ENCODE assay signal across 8 mouse cellular contexts in the genomic region with DNA sequence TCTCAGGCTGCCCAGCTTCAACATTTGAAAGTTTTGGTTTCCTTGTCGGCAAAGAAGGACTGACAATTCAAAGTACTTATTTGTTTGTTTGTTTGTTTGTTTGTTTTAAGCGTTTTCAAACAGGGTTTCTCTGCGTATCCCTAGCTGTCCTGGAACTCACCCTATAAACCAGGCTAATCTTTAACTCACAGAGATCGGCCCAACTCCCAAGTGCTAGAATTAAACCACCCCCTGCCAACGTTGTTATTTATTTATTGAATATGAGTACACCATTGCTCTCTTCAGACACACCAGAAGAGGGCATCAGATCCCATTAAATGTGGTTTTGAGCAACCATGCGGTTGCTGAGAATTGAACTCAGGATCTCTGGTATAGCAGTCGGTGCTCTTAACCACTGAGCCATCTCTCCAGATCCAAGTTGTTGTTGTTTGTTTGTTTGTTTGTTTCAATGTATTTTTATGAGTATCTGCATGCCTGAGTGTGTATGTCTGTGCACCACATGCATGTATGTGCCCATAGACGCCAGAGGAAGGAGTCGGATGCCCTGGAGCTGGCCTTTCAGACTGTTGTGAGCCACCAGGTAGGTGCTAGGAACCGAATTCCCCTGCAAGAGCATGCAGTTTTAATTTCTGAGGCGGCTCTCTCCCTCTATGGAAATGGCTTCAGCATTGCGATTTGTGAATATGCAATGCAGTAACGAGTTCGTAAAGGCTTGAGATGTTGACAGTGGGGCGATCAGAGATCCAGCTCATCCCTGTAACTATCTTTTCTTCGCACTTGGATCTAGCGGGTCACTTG. TPM values are rescaled to one million over a fixed set of nuclear protein-coding genes. Genes with fewer than 3 reads are reported as not detected.
DNase-seq lines count a peak whose midpoint lies in the region; ATAC-seq and TF ChIP-seq lines count a peak whose summit lies in the region.

TSS of gene Anapc7 (plus strand) at position 423 of the 798 bp plus-strand sequence.

- no peak for TF ChIP-seq POLR2A in limb, embryonic 14.5 days (IDR thresholded peaks at IDR 0.05; ENCODE audit: borderline replicate concordance, extremely low read depth, insufficient read depth, insufficient read length)

- ATAC-seq in forebrain, embryonic 13.5 days: 0 out of 2 replicates have a peak, but pooled peaks have one; percentile 17
- ATAC-seq in hindbrain, embryonic 11.5 days (ENCODE audit: low FRiP score): peak; percentile 2; the same call in 1 of the 2 replicates
- ATAC-seq in limb, embryonic 14.5 days (ENCODE audit: low FRiP score, low read depth): 0 out of 2 replicates have a peak, but pooled peaks have one; percentile 8

- peak within 1 kb of the TSS; percentile 91 for H3K4me2 ChIP-seq in forebrain, embryonic 13.5 days
- H3K4me2 ChIP-seq in hindbrain, embryonic 11.5 days (replicated peaks; ENCODE audit: low read depth, low read length): peak within 1 kb of the TSS; percentile 81
- H3K4me2 ChIP-seq in limb, embryonic 14.5 days (replicated peaks; ENCODE audit: low read depth, low read length, severe bottlenecking): peak within 1 kb of the TSS; percentile 84

- H3K4me3 ChIP-seq in forebrain, embryonic 13.5 days: peak within 1 kb of the TSS; percentile 99
- peak within 1 kb of the TSS; percentile 99 for H3K4me3 ChIP-seq in hindbrain, embryonic 11.5 days (ENCODE audit: low read depth, low read length)
- H3K4me3 ChIP-seq in limb, embryonic 14.5 days (replicated peaks; ENCODE audit: low read length): peak within 1 kb of the TSS; percentile 98

- WGBS in forebrain, embryonic 13.5 days: 22% methylated on average over 17 of the region's 17 CpGs
- WGBS in hindbrain, embryonic 11.5 days: 26% methylated on average over 17 of the region's 17 CpGs
- whole genome bisulfite sequencing in limb, embryonic 14.5 days: 22% methylated on average over 17 of the region's 17 CpGs

- H3K9ac ChIP-seq in forebrain, embryonic 13.5 days: peak within 1 kb of the TSS; percentile 94
- peak within 1 kb of the TSS; percentile 94 for H3K9ac ChIP-seq in hindbrain, embryonic 11.5 days (ENCODE audit: low read depth, low read length)
- H3K9ac ChIP-seq in limb, embryonic 14.5 days (ENCODE audit: low read depth, low read length, severe bottlenecking): peak within 1 kb of the TSS; percentile 92

- DNase-seq in kidney, adult 8-10 months: peak; percentile 35 to 43
- no peak for DNase-seq in kidney, postnatal 4 days
- DNase-seq in MEL-GATA-1-ER (ENCODE audit: extremely low read depth, low read depth): peak; percentile 44
- DNase-seq in hindbrain, embryonic 11.5 days (ENCODE audit: low spot score): no peak
- no peak for DNase-seq in limb, embryonic 14.5 days (ENCODE audit: low spot score)
- DNase-seq in retina, adult 2 months (ENCODE audit: low read depth, low spot score): peak; percentile 9
- no peak for DNase-seq in MN1 (ENCODE audit: low spot score)

- 0 out of 2 replicates have a peak, but pooled peaks cover 3% of the 10 kb centered on the region for H3K36me3 ChIP-seq in forebrain, embryonic 13.5 days (ENCODE audit: poor library complexity, severe bottlenecking)
- H3K36me3 ChIP-seq in hindbrain, embryonic 11.5 days (ENCODE audit: control insufficient read depth, insufficient read depth, low read length): no peaks in the 10 kb centered on the region
- H3K36me3 ChIP-seq in limb, embryonic 14.5 days (ENCODE audit: control insufficient read depth, insufficient read depth, low read length): peaks cover 4% of the 10 kb centered on the region; the same call in 1 of the 2 replicates

- peak within 1 kb of the TSS; percentile 87 for H3K27ac ChIP-seq in forebrain, embryonic 13.5 days
- peak within 1 kb of the TSS; percentile 82 for H3K27ac ChIP-seq in hindbrain, embryonic 11.5 days (ENCODE audit: low read depth, low read length)
- H3K27ac ChIP-seq in limb, embryonic 14.5 days (replicated peaks; ENCODE audit: low read depth, low read length): peak within 1 kb of the TSS; percentile 90

- H3K9me3 ChIP-seq in forebrain, embryonic 13.5 days (replicated peaks): no peaks in the 10 kb centered on the region
- no peaks in the 10 kb centered on the region for H3K9me3 ChIP-seq in hindbrain, embryonic 11.5 days (ENCODE audit: control insufficient read depth, low read length)
- H3K9me3 ChIP-seq in limb, embryonic 14.5 days (ENCODE audit: control insufficient read depth, low read length): no peaks in the 10 kb centered on the region

- peaks cover 19% of the 10 kb centered on the region for H3K4me1 ChIP-seq in forebrain, embryonic 13.5 days
- no peaks in the 10 kb centered on the region for H3K4me1 ChIP-seq in hindbrain, embryonic 11.5 days (replicated peaks; ENCODE audit: control insufficient read depth, insufficient read depth, low read length)
- H3K4me1 ChIP-seq in limb, embryonic 14.5 days (ENCODE audit: control insufficient read depth, insufficient read depth, low read length): peaks cover 5% of the 10 kb centered on the region

- no peaks in the 10 kb centered on the region for H3K27me3 ChIP-seq in forebrain, embryonic 13.5 days
- H3K27me3 ChIP-seq in hindbrain, embryonic 11.5 days (ENCODE audit: control insufficient read depth, insufficient read depth, low read length): no peaks in the 10 kb centered on the region
- no peaks in the 10 kb centered on the region for H3K27me3 ChIP-seq in limb, embryonic 14.5 days (ENCODE audit: control insufficient read depth, insufficient read depth, low read length)

RNA-seq across cellular contexts. Expression of gene Anapc7, which starts in this region (rescaled TPM):
- polyA plus RNA-seq in forebrain, embryonic 13.5 days (2015; fragmentation: Nextera tagmentation; extraction: Ambion mirVana): 50.3 and 53.3 TPM in 2 replicates
- 27.1 and 33.7 TPM in 2 replicates for polyA plus RNA-seq in hindbrain, embryonic 11.5 days (2014; fragmentation: Nextera tagmentation; extraction: Ambion mirVana)
- polyA plus RNA-seq in limb, embryonic 14.5 days (2012; rRNA removed): 44.8 and 49.8 TPM in 2 replicates
- 27.6 and 31.2 TPM in 2 replicates for polyA plus RNA-seq in limb, embryonic 14.5 days (2014; fragmentation: Nextera tagmentation; extraction: Ambion mirVana)

Comparison
In these comparisons a context has a peak if more than half of its experiments do, and no peak if none do; other contexts are left out.
1. DNase-seq: peak in kidney, adult 8-10 months (2 of 2), MEL-GATA-1-ER (single experiment) and retina, adult 2 months (single experiment); none in kidney, postnatal 4 days (0 of 2), hindbrain, embryonic 11.5 days (single experiment), limb, embryonic 14.5 days (single experiment) and MN1 (single experiment).
2. Peak in every context shown above with its lines, with median percentiles within 50 percentile points of each other: ATAC-seq, H3K27ac ChIP-seq, H3K4me2 ChIP-seq, H3K4me3 ChIP-seq and H3K9ac ChIP-seq.